Mouse (Mus musculus) bone marrow, adult 2 months (tissue): ENCODE results near the gene Habp2.

Experiments
- CTCF ChIP-seq: fragments of 200-500 bp; IDR thresholded peaks from 2 replicates; pipeline ENCODE4 v1.5.1; 2011; ENCODE audit warnings: low read length, control low read depth; ENCODE audit not compliant: control insufficient read depth, insufficient read depth
- POLR2A ChIP-seq: fragments of 200-500 bp; IDR thresholded peaks from 2 replicates; pipeline ENCODE4 v1.6.1; 2011; ENCODE audit warnings: low read depth, mild to moderate bottlenecking, control low read depth, low read length, borderline replicate concordance; ENCODE audit not compliant: control insufficient read depth

- TF ChIP-seq POLR2A (no peak), CTCF (no peak)
Observed at GRCm38 (mm10) chr19:56319219-56319618, 32.3 kb downstream of the Habp2 start.
